In the genomic region with DNA sequence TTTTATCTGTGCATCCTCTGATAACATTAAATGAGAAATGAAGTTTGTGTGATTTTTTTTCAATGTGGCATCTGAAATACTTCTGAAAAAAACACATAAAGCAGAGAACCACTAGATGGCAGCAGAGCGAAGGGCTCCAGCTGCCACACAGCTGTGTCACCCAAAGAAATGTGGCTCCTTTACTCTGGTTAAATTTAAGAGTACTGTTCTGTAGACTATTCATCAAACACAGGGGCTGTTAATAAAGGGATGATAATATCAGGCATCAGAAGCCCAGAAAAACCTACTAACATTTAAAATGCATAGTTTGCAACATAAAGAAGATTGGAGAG, we compare ENCODE assay signal across 8 mouse cellular contexts. TPM values are rescaled to one million over a fixed set of nuclear protein-coding genes. Genes with fewer than 3 reads are reported as not detected.
DNase-seq lines count a peak whose midpoint lies in the region; ATAC-seq and TF ChIP-seq lines count a peak whose summit lies in the region.

No protein-coding gene starts in this region.

- H3K4me3 ChIP-seq in thymus, adult 2 months (ENCODE audit: control insufficient read depth, insufficient read depth, low read length): no peak overlapping the region
- H3K4me3 ChIP-seq in kidney, embryonic 14.5 days (ENCODE audit: low read length): no peak overlapping the region

- WGBS in thymus, adult 2 months: 0% methylated on average over 1 of the region's 1 CpGs
- 0% methylated on average over 1 of the region's 1 CpGs for WGBS in kidney, embryonic 14.5 days

- peaks cover 3% of the 10 kb centered on the region for H3K4me1 ChIP-seq in thymus, adult 2 months (replicated peaks; ENCODE audit: control insufficient read depth, insufficient read depth, low read length)
- no peaks in the 10 kb centered on the region for H3K4me1 ChIP-seq in kidney, embryonic 14.5 days (ENCODE audit: control insufficient read depth, insufficient read depth, low read length)

- H3K27ac ChIP-seq in thymus, adult 2 months (ENCODE audit: control insufficient read depth, insufficient read depth, low read length): no peak overlapping the region
- H3K27ac ChIP-seq in kidney, embryonic 14.5 days (ENCODE audit: low read depth, low read length): no peak overlapping the region

- no peak for TF ChIP-seq POLR2A in thymus, adult 2 months (IDR thresholded peaks at IDR 0.05; ENCODE audit: control insufficient read depth, extremely low read depth, insufficient read depth, low read length, poor library complexity)

- DNase-seq in cerebellum, adult 8-10 months: peak; percentile 16
- DNase-seq in cerebellum, adult 9-10 months: no peak
- DNase-seq in thymus, adult 2 months: peak; percentile 26
- no peak for DNase-seq in thymus, adult 18-20 months
- DNase-seq in fibroblast of lung, adult 2 months (ENCODE audit: low read depth): peak; percentile 23
- peak; percentile 77 for DNase-seq in mesoderm, embryonic 11.5 days (ENCODE audit: low read depth, low spot score)
- peak; percentile 84 for DNase-seq in splenic B cell, adult 2 months (ENCODE audit: low read depth, low spot score)

- H3K27me3 ChIP-seq in thymus, adult 2 months (ENCODE audit: control insufficient read depth, insufficient read depth, low read length): no peaks in the 10 kb centered on the region
- H3K27me3 ChIP-seq in kidney, embryonic 14.5 days (ENCODE audit: control insufficient read depth, insufficient read depth, low read length): no peaks in the 10 kb centered on the region
- H3K27me3 ChIP-seq in splenic B cell, adult 2 months (ENCODE audit: control insufficient read depth, insufficient read depth, low read length, poor library complexity, severe bottlenecking): no peaks in the 10 kb centered on the region

- TF ChIP-seq CTCF in thymus, adult 2 months (IDR thresholded peaks at IDR 0.05; ENCODE audit: borderline replicate concordance, control insufficient read depth, extremely low read depth, insufficient read depth, low read length, poor library complexity): no peak

- ATAC-seq in kidney, embryonic 14.5 days (ENCODE audit: low FRiP score, low TSS enrichment): peak; percentile 81

- no peaks in the 10 kb centered on the region for H3K36me3 ChIP-seq in thymus, adult 2 months (ENCODE audit: control insufficient read depth, insufficient read depth, low read length)
- no peaks in the 10 kb centered on the region for H3K36me3 ChIP-seq in kidney, embryonic 14.5 days (ENCODE audit: control insufficient read depth, insufficient read depth, low read length)
- H3K36me3 ChIP-seq in splenic B cell, adult 2 months (ENCODE audit: control insufficient read depth, insufficient read depth, low read length, poor library complexity, severe bottlenecking): no peaks in the 10 kb centered on the region

- no peaks in the 10 kb centered on the region for H3K9me3 ChIP-seq in kidney, embryonic 14.5 days (ENCODE audit: control insufficient read depth, low read length)

- H3K9ac ChIP-seq in kidney, embryonic 14.5 days (ENCODE audit: low read depth, low read length): no peak overlapping the region

- no peak overlapping the region for H3K4me2 ChIP-seq in kidney, embryonic 14.5 days (replicated peaks; ENCODE audit: low read depth, low read length)

RNA-seq across cellular contexts. Expression of gene Lrrc72, which starts 38.1 kb away (rescaled TPM):
- not detected in 2 replicates for polyA plus RNA-seq in thymus, adult 2 months (2012; rRNA removed)
- not detected in 2 replicates for polyA plus RNA-seq in kidney, embryonic 14.5 days (2014; fragmentation: Nextera tagmentation; extraction: Ambion mirVana)

RNA-seq across cellular contexts. Expression of gene Bzw2, which starts 57.2 kb away (rescaled TPM):
- polyA plus RNA-seq in thymus, adult 2 months (2012; rRNA removed): 34.0 and 36.7 TPM in 2 replicates
- 243 and 256 TPM in 2 replicates for polyA plus RNA-seq in kidney, embryonic 14.5 days (2014; fragmentation: Nextera tagmentation; extraction: Ambion mirVana)

RNA-seq across cellular contexts. Expression of gene Ankmy2, which starts 58.2 kb away (rescaled TPM):
- 7.4 and 7.6 TPM in 2 replicates for polyA plus RNA-seq in thymus, adult 2 months (2012; rRNA removed)
- polyA plus RNA-seq in kidney, embryonic 14.5 days (2014; fragmentation: Nextera tagmentation; extraction: Ambion mirVana): 29.0 and 36.4 TPM in 2 replicates

Comparison
In these comparisons a context has a peak if more than half of its experiments do, and no peak if none do; other contexts are left out.
1. DNase-seq: peak in cerebellum, adult 8-10 months (single experiment), thymus, adult 2 months (single experiment), fibroblast of lung, adult 2 months (single experiment), mesoderm, embryonic 11.5 days (single experiment) and splenic B cell, adult 2 months (single experiment); none in cerebellum, adult 9-10 months (single experiment) and thymus, adult 18-20 months (0 of 2).